ENCODE assay signal across 7 mouse cellular contexts in the genomic region with DNA sequence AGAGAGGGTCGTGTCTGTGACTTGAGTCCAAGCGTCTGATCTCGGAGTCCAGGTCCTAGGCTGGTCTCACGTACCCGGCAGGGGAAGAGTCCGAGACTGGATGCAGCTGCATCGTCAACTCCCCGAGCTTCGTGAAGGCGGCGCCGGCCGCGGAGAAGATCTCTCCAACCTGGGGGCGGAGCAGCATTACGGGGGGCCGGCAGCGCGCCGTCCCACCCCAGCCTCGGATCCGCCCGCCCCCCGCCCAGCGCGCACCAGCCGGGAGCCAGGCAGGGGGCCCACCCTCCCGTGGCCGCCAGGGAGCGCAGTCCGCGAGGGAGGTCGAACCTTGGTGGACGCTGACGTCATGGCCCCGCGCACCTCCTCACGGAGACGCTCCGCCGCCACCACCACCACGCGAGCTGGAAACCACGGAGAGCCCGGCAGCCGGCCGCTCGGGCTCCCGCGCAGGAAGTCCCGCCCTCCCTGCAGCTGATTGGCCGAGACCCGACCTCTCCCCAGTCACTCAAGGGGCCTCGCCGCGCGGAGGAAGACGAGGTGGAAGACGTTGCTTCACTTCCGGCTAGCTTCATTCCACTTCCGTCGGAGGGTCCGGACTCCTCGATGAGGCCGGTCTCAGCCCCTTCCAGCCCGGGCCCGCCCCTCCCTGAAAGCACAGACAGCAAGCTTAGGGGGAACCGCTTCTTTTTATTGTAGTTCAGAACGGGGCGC. TPM values are rescaled to one million over a fixed set of nuclear protein-coding genes. Genes with fewer than 3 reads are reported as not detected.
DNase-seq lines count a peak whose midpoint lies in the region; ATAC-seq lines count a peak whose summit lies in the region.

A gene (minus strand): TSS at position 458 of the 711 bp plus-strand sequence.

- H3K27me3 ChIP-seq in limb, embryonic 10.5 days (ENCODE audit: low read depth, poor library complexity, severe bottlenecking), result no peaks in the 10 kb centered on the region
- H3K27me3 ChIP-seq in midbrain, embryonic 13.5 days, result no peaks in the 10 kb centered on the region

- DNase-seq in adrenal gland, adult 8-10 months, result peak; percentile 96
- peak; percentile 96 for DNase-seq in embryo, embryonic 9.5 days (ENCODE audit: extremely low spot score)
- DNase-seq in gonadal fat pad, adult 2 months (ENCODE audit: low read depth), result no peak
- DNase-seq in kidney, adult 11 months, result peak; percentile 97
- peak; percentile 99 for DNase-seq in limb, embryonic 10.5 days (ENCODE audit: low spot score)
- DNase-seq in spleen, adult 12 weeks (ENCODE audit: low spot score), result peak; percentile 93

- no peaks in the 10 kb centered on the region for H3K9me3 ChIP-seq in limb, embryonic 10.5 days (replicated peaks)
- no peaks in the 10 kb centered on the region for H3K9me3 ChIP-seq in midbrain, embryonic 13.5 days

- under 1% methylated on average over 65 of the region's 70 CpGs for whole genome bisulfite sequencing in limb, embryonic 10.5 days
- under 1% methylated on average over 70 of the region's 70 CpGs for WGBS in midbrain, embryonic 13.5 days

- H3K27ac ChIP-seq in limb, embryonic 10.5 days, result peak within 1 kb of the TSS; percentile 95
- peak within 1 kb of the TSS; percentile 94 for H3K27ac ChIP-seq in midbrain, embryonic 13.5 days

- peak within 1 kb of the TSS; percentile 86 for H3K9ac ChIP-seq in midbrain, embryonic 13.5 days (replicated peaks)

- peaks cover 62% of the 10 kb centered on the region for H3K4me1 ChIP-seq in limb, embryonic 10.5 days
- peaks cover 46% of the 10 kb centered on the region for H3K4me1 ChIP-seq in midbrain, embryonic 13.5 days (replicated peaks)

- ATAC-seq in midbrain, embryonic 13.5 days, result peak; percentile 95

- peak within 1 kb of the TSS; percentile 77 for H3K4me3 ChIP-seq in limb, embryonic 10.5 days
- H3K4me3 ChIP-seq in midbrain, embryonic 13.5 days (replicated peaks), result peak within 1 kb of the TSS; percentile 96

- H3K36me3 ChIP-seq in limb, embryonic 10.5 days, result peaks cover 22% of the 10 kb centered on the region
- H3K36me3 ChIP-seq in midbrain, embryonic 13.5 days, result peaks cover 18% of the 10 kb centered on the region

- H3K4me2 ChIP-seq in midbrain, embryonic 13.5 days (replicated peaks), result peak within 1 kb of the TSS; percentile 99

RNA-seq across cellular contexts. Expression of the gene that starts here (rescaled TPM):
- 10 to 100 TPM; 38.2 to 52.6 (median 44.5) TPM for total RNA-seq in adrenal gland, adult 8-10 months (2022)
- polyA plus RNA-seq in gonadal fat pad, adult 2 months (2012; rRNA removed), result 61.6 and 71.7 TPM in 2 replicates
- 220 and 235 TPM in 2 replicates for polyA plus RNA-seq in limb, embryonic 10.5 days (2016; fragmentation: Nextera tagmentation; extraction: Ambion mirVana)
- 193 and 201 TPM in 2 replicates for polyA plus RNA-seq in midbrain, embryonic 13.5 days (2015; fragmentation: Nextera tagmentation; extraction: Ambion mirVana)
